Mouse (Mus musculus): ENCODE measurements around the gene Kif27. TPM values are rescaled to one million over a fixed set of nuclear protein-coding genes. Genes with fewer than 3 reads are reported as not detected.
A peak's percentile ranks its signal among the peaks of the same experiment; 100 is the strongest.
"Not testable (repeated sequence)": the region's sequence is repeated elsewhere in the genome, so short reads cannot be mapped to it uniquely, and the experiment has no call there.

The Kif27 gene
- under 1 TPM; 0.08 to 0.13 TPM for total RNA-seq (2021)

GRCm38 (mm10) chr13:58358629-58359303 lies at the start of gene Kif27:
Gene Kif27, minus strand, starts transcription at chr13:58359122.
- peak; percentile 55 for DNase-seq (ENCODE audit: low spot score)
- intact Hi-C loops (cut with DNase I) = no loop called here

GRCm38 (mm10) chr13:58403243-58403642 lies 44.3 kb upstream of the Kif27 start, which contains the start of gene Hnrnpk:
Gene Hnrnpk, minus strand, starts transcription at chr13:58403343.
- intact Hi-C loops (cut with DNase I); DNase-seq (ENCODE audit: low spot score): not testable (repeated sequence)

GRCm38 (mm10) chr13:58402744-58403110 lies 43.8 kb upstream of the Kif27 start:
- intact Hi-C loops (cut with DNase I) = no loop called here
- DNase-seq (ENCODE audit: low spot score) = no peak

- intact Hi-C loops (cut with DNase I) = no loop called here
- DNase-seq (ENCODE audit: low spot score) = peak; percentile 96
These were observed 43.3 kb upstream of the Kif27 start, which contains the start of gene Rmi1 for GRCm38 (mm10) chr13:58402003-58402743. Gene Rmi1, plus strand, starts transcription at chr13:58402248.

GRCm38 (mm10) chr13:58401135-58402002 lies 42.4 kb upstream of the Kif27 start:
- DNase-seq (ENCODE audit: low spot score) = peak; percentile 44
- intact Hi-C loops (cut with DNase I) = loop anchor here (2.0 kb wide), 1 partner anchor 17 kb away; the partner anchor contains the start of gene 2210016F16Rik

- intact Hi-C loops (cut with DNase I) = loop anchor here (2.0 kb wide), 1 partner anchor 16 kb away; the partner anchor contains the start of gene 2210016F16Rik
- no peak for DNase-seq (ENCODE audit: low spot score)
These were observed 41.7 kb upstream of the Kif27 start for GRCm38 (mm10) chr13:58400576-58400975.

- intact Hi-C loops (cut with DNase I) = no loop called here
- DNase-seq (ENCODE audit: low spot score) = no peak
These were observed 38.7 kb upstream of the Kif27 start for GRCm38 (mm10) chr13:58397651-58398050.

- intact Hi-C loops (cut with DNase I); DNase-seq (ENCODE audit: low spot score): not testable (repeated sequence)
These were observed 35.5 kb upstream of the Kif27 start for GRCm38 (mm10) chr13:58394392-58394791.

GRCm38 (mm10) chr13:58389324-58389951 lies 30.5 kb upstream of the Kif27 start:
- no peak for DNase-seq (ENCODE audit: low spot score)

GRCm38 (mm10) chr13:58388379-58388778 lies 29.5 kb upstream of the Kif27 start:
- intact Hi-C loops (cut with DNase I) = loop anchor here (2.0 to 10.0 kb wide), 5 partner anchors 100 to 376 kb away; partner anchors contain the start of gene Hnrnpa0
- DNase-seq (ENCODE audit: low spot score) = no peak

More at GRCm38 (mm10) chr13:58389324-58389951, 30.5 kb upstream of the Kif27 start:
- intact Hi-C loops (cut with DNase I) = loop anchor here (2.0 to 10.0 kb wide), 5 partner anchors 101 to 377 kb away; partner anchors contain the start of gene Hnrnpa0

- intact Hi-C loops (cut with DNase I) = loop anchor here (2.0 to 10.0 kb wide), 5 partner anchors 99 to 376 kb away; partner anchors contain the start of gene Hnrnpa0
- no peak for DNase-seq (ENCODE audit: low spot score)
These were observed 29.0 kb upstream of the Kif27 start for GRCm38 (mm10) chr13:58387948-58388347.

GRCm38 (mm10) chr13:58385547-58385920 lies 26.6 kb upstream of the Kif27 start:
- no peak for DNase-seq (ENCODE audit: low spot score)
- intact Hi-C loops (cut with DNase I) = loop anchor here (2.0 to 10.0 kb wide), 5 partner anchors 15 to 373 kb away; partner anchors contain the start of gene Hnrnpa0

- intact Hi-C loops (cut with DNase I) = loop anchor here (2.0 to 10.0 kb wide), 5 partner anchors 16 to 373 kb away; partner anchors contain the start of gene Hnrnpa0
- DNase-seq (ENCODE audit: low spot score) = peak; percentile 50
These were observed 26.0 kb upstream of the Kif27 start, which contains the start of gene 2210016F16Rik for GRCm38 (mm10) chr13:58384779-58385546. Gene 2210016F16Rik, minus strand, starts transcription at chr13:58385225.

- intact Hi-C loops (cut with DNase I) = loop anchor here (2.0 to 10.0 kb wide), 2 partner anchors 16 to 260 kb away; partner anchors contain the start of gene Hnrnpa0
- DNase-seq (ENCODE audit: low spot score) = no peak
These were observed 25.4 kb upstream of the Kif27 start for GRCm38 (mm10) chr13:58384371-58384770.

GRCm38 (mm10) chr13:58373153-58373470 lies 14.2 kb upstream of the Kif27 start:
- no peak for DNase-seq (ENCODE audit: low spot score)
- intact Hi-C loops (cut with DNase I) = no loop called here

GRCm38 (mm10) chr13:58372278-58373152 lies 13.6 kb upstream of the Kif27 start:
- no peak for DNase-seq (ENCODE audit: low spot score)
- intact Hi-C loops (cut with DNase I) = no loop called here

- DNase-seq (ENCODE audit: low spot score) = no peak
- intact Hi-C loops (cut with DNase I) = no loop called here
These were observed 9.9 kb upstream of the Kif27 start for GRCm38 (mm10) chr13:58368835-58369234.
